Mouse (Mus musculus) embryonic fibroblast, embryonic 13.5 days (primary cell): Measurements from ENCODE around the gene Amy2a3.
"Not testable (repeated sequence)": the region's sequence is repeated elsewhere in the genome, so short reads cannot be mapped to it uniquely, and the experiment has no call there.

Source experiments
- CTCF ChIP-seq: IDR thresholded peaks from 2 replicates; pipeline ENCODE4 v1.5.1; 2011; ENCODE audit warnings: mild to moderate bottlenecking, control low read depth, low read length, moderate library complexity, borderline replicate concordance; ENCODE audit not compliant: insufficient read depth
- POLR2A ChIP-seq: IDR thresholded peaks from 2 replicates; pipeline ENCODE4 v1.6.1; 2011; ENCODE audit warnings: low read depth, mild to moderate bottlenecking, control low read depth, low read length, moderate library complexity

GRCm38 (mm10) chr3:113323952-113324351 is at the start of gene Amy2a3:
- TF ChIP-seq CTCF, POLR2A: not testable (repeated sequence)
